Mouse (Mus musculus): ENCODE data around the gene Rnf41.

- TF ChIP-seq CTCF (conservative IDR thresholded peaks at IDR 0.05; ENCODE audit: low read length) (no peak), POU5F1 (IDR thresholded peaks at IDR 0.05; ENCODE audit: borderline replicate concordance, low read length) (no peak)
Measured at GRCm38 (mm10) chr10:128411211-128412054, at the start of gene Rnf41, which contains the start of gene Nabp2.

All from E14TG2a.4 (cell line).